Mouse (Mus musculus): ENCODE data around the gene Cxadr.

DNA sequence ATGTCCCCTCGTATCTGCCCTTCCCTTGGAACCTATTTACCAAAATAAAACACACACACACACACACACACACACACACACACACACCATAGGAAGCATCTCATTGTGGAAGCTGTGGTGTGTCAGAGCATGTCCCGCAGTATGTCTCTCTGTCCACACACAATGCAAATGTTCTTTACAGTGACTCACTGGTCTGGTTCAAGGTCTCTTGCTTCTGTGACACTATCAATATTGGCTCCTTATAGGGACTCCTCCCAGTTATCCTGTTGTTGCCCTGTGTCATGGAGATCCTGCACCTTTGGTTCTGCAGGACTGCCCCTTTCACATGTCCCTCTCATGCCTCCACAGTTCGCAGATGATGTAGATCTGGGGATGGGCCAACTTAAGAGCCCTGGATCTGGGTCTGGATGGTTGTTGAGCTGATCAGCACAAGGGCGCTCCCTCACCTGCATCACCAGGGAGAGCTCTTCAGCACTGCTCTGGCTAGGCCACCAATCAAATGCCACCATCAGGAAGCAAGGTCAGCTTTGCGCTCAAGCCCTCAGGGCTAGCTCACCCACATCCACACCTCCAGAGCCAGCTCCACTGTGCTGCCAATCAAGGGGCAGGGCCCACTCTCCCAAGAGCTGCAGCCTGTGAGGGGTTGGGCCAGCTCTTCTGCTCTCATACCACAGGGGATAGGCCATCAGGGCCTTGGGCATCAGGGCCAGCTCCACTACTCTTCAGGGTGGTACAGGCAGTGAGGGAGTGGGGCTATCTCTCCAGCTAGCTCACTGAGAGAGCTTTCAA is 21.0 kb upstream of the Cxadr start:
- TF ChIP-seq CTCF (IDR thresholded peaks at IDR 0.05; ENCODE audit: low read depth) (no peak), EP300 (IDR thresholded peaks at IDR 0.05; ENCODE audit: low read depth) (no peak)
